In the genomic region with DNA sequence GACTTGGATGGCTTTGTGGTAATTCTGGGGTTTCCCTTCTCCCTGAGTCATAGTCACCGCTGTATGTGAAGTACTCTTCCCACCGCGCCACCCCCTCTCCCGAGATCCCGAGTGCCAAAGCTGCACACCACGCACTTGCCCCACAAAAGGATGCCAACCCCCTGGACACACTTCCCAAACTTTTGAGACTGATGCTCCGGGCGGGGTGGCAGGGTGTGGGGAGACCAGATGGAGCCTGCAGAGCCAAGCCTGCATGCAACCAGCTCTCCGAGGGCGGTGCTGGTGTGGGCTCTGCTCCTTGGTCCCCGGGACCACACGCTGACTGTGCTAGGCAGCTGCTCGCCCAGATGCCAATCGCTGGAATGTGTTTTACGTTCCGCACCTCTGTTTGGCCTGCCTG, we compare ENCODE assay signal across 10 mouse cellular contexts.
DNase-seq lines count a peak whose midpoint lies in the region; ATAC-seq and TF ChIP-seq lines count a peak whose summit lies in the region.
"Had no signal": no experiment of that assay in that cellular context is flagged by ENCODE, and none has a peak within 500 bp of the region (broad histone marks: within the 10 kb centered on the region; RNA-seq: fewer than 3 reads in every experiment).

No protein-coding gene starts in this region.

- 72% methylated on average over 14 of the region's 16 CpGs for WGBS in liver, postnatal 0 days (ENCODE audit: insufficient replicate concordance)
- 64% methylated on average over 16 of the region's 16 CpGs for WGBS in forebrain, embryonic 11.5 days
- WGBS in hindbrain, embryonic 12.5 days = 52% methylated on average over 16 of the region's 16 CpGs
- WGBS in midbrain, postnatal 0 days = 46% methylated on average over 16 of the region's 16 CpGs

- H3K27me3 ChIP-seq in liver, postnatal 0 days (ENCODE audit: insufficient read depth, low read length) = no peaks in the 10 kb centered on the region
- no peaks in the 10 kb centered on the region for H3K27me3 ChIP-seq in forebrain, embryonic 11.5 days (ENCODE audit: control insufficient read depth, insufficient read depth, low read length)
- H3K27me3 ChIP-seq in hindbrain, embryonic 12.5 days = no peaks in the 10 kb centered on the region
- H3K27me3 ChIP-seq in midbrain, postnatal 0 days (ENCODE audit: insufficient read depth, low read length) = no peaks in the 10 kb centered on the region
- H3K27me3 ChIP-seq: limb, embryonic 15.5 days had no signal

- no peaks in the 10 kb centered on the region for H3K9me3 ChIP-seq in liver, postnatal 0 days (ENCODE audit: low read length)
- H3K9me3 ChIP-seq in forebrain, embryonic 11.5 days (ENCODE audit: control insufficient read depth, low read length) = no peaks in the 10 kb centered on the region; the same call in 1 of the 2 replicates
- H3K9me3 ChIP-seq in hindbrain, embryonic 12.5 days (replicated peaks) = no peaks in the 10 kb centered on the region
- H3K9me3 ChIP-seq in midbrain, postnatal 0 days (ENCODE audit: low read length) = no peaks in the 10 kb centered on the region
- H3K9me3 ChIP-seq: limb, embryonic 15.5 days had no signal

- TF ChIP-seq EP300 in liver, postnatal 0 days (IDR thresholded peaks at IDR 0.05; ENCODE audit: low read depth) = no peak

- no peak overlapping the region for H3K27ac ChIP-seq in liver, postnatal 0 days (ENCODE audit: low read depth)
- no peak overlapping the region for H3K27ac ChIP-seq in forebrain, embryonic 11.5 days (ENCODE audit: low read depth, low read length)
- no peak overlapping the region for H3K27ac ChIP-seq in hindbrain, embryonic 12.5 days
- no peak overlapping the region for H3K27ac ChIP-seq in midbrain, postnatal 0 days (ENCODE audit: low read depth, low read length)
- H3K27ac ChIP-seq in layer of hippocampus, adult 2 months = no peak overlapping the region
- H3K27ac ChIP-seq: limb, embryonic 15.5 days; macrophage had no signal

- H3K4me2 ChIP-seq in liver, postnatal 0 days (ENCODE audit: low read depth, low read length) = no peak overlapping the region
- H3K4me2 ChIP-seq in forebrain, embryonic 11.5 days (ENCODE audit: low read depth, low read length, severe bottlenecking) = no peak overlapping the region
- H3K4me2 ChIP-seq in hindbrain, embryonic 12.5 days (replicated peaks) = peak overlapping the region; percentile 41
- peak overlapping the region; percentile 30 for H3K4me2 ChIP-seq in midbrain, postnatal 0 days (ENCODE audit: low read depth, low read length, poor library complexity, severe bottlenecking)
- H3K4me2 ChIP-seq: limb, embryonic 15.5 days had no signal

- no peaks in the 10 kb centered on the region for H3K36me3 ChIP-seq in liver, postnatal 0 days (replicated peaks; ENCODE audit: insufficient read depth, low read length)
- no peaks in the 10 kb centered on the region for H3K36me3 ChIP-seq in forebrain, embryonic 11.5 days (ENCODE audit: control insufficient read depth, insufficient read depth, low read length)
- no peaks in the 10 kb centered on the region for H3K36me3 ChIP-seq in hindbrain, embryonic 12.5 days
- no peaks in the 10 kb centered on the region for H3K36me3 ChIP-seq in midbrain, postnatal 0 days (ENCODE audit: insufficient read depth, low read length)
- H3K36me3 ChIP-seq: limb, embryonic 15.5 days had no signal

- no peak overlapping the region for H3K4me3 ChIP-seq in liver, postnatal 0 days (ENCODE audit: low read depth, low read length)
- H3K4me3 ChIP-seq in forebrain, embryonic 11.5 days (ENCODE audit: low read depth, low read length) = no peak overlapping the region
- H3K4me3 ChIP-seq in hindbrain, embryonic 12.5 days = peak overlapping the region; percentile 8; the same call in 1 of the 2 replicates
- H3K4me3 ChIP-seq in midbrain, postnatal 0 days (ENCODE audit: low read depth, low read length) = peak overlapping the region; percentile 12; the same call in 1 of the 2 replicates
- H3K4me3 ChIP-seq in layer of hippocampus, adult 2 months = no peak overlapping the region
- H3K4me3 ChIP-seq: limb, embryonic 15.5 days had no signal

- no peak for ATAC-seq in liver, postnatal 0 days
- peak; percentile 64 for ATAC-seq in forebrain, embryonic 11.5 days (replicated peaks; ENCODE audit: low FRiP score)
- peak; percentile 70; the same call in 1 of the 2 replicates for ATAC-seq in hindbrain, embryonic 12.5 days (ENCODE audit: low FRiP score)
- peak; percentile 42; the same call in 1 of the 2 replicates for ATAC-seq in midbrain, postnatal 0 days (ENCODE audit: low FRiP score)

- DNase-seq in liver = peak; percentile 2
- no peak for DNase-seq in liver, postnatal 0 days
- DNase-seq in forebrain, embryonic 11.5 days (ENCODE audit: low spot score) = peak; percentile 54
- DNase-seq in midbrain, postnatal 0 days (ENCODE audit: low spot score) = peak; percentile 0
- DNase-seq in layer of hippocampus, adult 2 months (ENCODE audit: low spot score in 2 of 2) = no peak
- no peak for DNase-seq in natural killer cell, adult 2 months (ENCODE audit: low spot score in 2 of 2)
- no peak for DNase-seq in lung, adult 18-20 months

- no peak overlapping the region for H3K9ac ChIP-seq in liver, postnatal 0 days (replicated peaks)
- H3K9ac ChIP-seq in forebrain, embryonic 11.5 days (ENCODE audit: low read length) = no peak overlapping the region
- H3K9ac ChIP-seq in hindbrain, embryonic 12.5 days = no peak overlapping the region
- no peak overlapping the region for H3K9ac ChIP-seq in midbrain, postnatal 0 days (replicated peaks; ENCODE audit: low read length, poor library complexity, severe bottlenecking)
- H3K9ac ChIP-seq: limb, embryonic 15.5 days had no signal

- H3K4me1 ChIP-seq in liver, postnatal 0 days (ENCODE audit: insufficient read depth) = no peaks in the 10 kb centered on the region
- H3K4me1 ChIP-seq in forebrain, embryonic 11.5 days (replicated peaks; ENCODE audit: control insufficient read depth, insufficient read depth, low read length) = no peaks in the 10 kb centered on the region
- 0 out of 2 replicates have a peak, but pooled peaks cover 2% of the 10 kb centered on the region for H3K4me1 ChIP-seq in hindbrain, embryonic 12.5 days
- H3K4me1 ChIP-seq in midbrain, postnatal 0 days (ENCODE audit: insufficient read depth, low read length) = no peaks in the 10 kb centered on the region
- H3K4me1 ChIP-seq: limb, embryonic 15.5 days had no signal

- TF ChIP-seq CTCF in liver, postnatal 0 days (IDR thresholded peaks at IDR 0.05; ENCODE audit: low read depth) = no peak
- TF ChIP-seq CTCF in midbrain, postnatal 0 days (IDR thresholded peaks at IDR 0.05) = no peak
- TF ChIP-seq CTCF in layer of hippocampus, adult 2 months (conservative IDR thresholded peaks at IDR 0.05) = no peak

Comparison
In these comparisons a context has a peak if more than half of its experiments do, and no peak if none do; other contexts are left out.
1. DNase-seq: peak in liver (single experiment), forebrain, embryonic 11.5 days (single experiment) and midbrain, postnatal 0 days (single experiment); none in liver, postnatal 0 days (single experiment), layer of hippocampus, adult 2 months (0 of 2), natural killer cell, adult 2 months (0 of 2) and lung, adult 18-20 months (0 of 2).
2. H3K4me2 ChIP-seq: peak in hindbrain, embryonic 12.5 days (single experiment) and midbrain, postnatal 0 days (single experiment); none in liver, postnatal 0 days (single experiment) and forebrain, embryonic 11.5 days (single experiment).
3. H3K4me3 ChIP-seq: peak in hindbrain, embryonic 12.5 days (single experiment) and midbrain, postnatal 0 days (single experiment); none in liver, postnatal 0 days (single experiment), forebrain, embryonic 11.5 days (single experiment) and layer of hippocampus, adult 2 months (single experiment).